ENCODE assay signal across 12 mouse cellular contexts in the genomic region with DNA sequence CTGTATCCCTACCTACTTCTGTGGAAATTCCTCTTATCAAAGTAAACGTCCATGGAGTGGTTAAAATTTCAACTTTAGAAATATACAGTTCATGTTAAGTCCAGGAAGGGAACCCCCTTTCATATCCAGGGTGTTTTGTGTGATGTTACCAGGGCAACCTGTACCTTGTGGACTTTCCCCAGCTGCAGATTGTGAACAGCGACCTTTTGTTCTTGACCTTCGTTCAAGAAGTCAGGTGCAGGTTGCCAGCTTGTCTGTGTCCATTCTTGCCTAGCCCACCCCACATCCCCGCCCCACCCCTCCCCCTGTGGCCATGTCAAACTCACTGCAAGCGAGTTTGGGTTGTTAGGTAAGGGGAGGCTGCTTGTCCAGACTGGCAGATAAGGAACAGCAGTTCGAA. TPM values are rescaled to one million over a fixed set of nuclear protein-coding genes. Genes with fewer than 3 reads are reported as not detected.
DNase-seq lines count a peak whose midpoint lies in the region; ATAC-seq and TF ChIP-seq lines count a peak whose summit lies in the region.
"Had no signal": no experiment of that assay in that cellular context is flagged by ENCODE, and none has a peak within 500 bp of the region (broad histone marks: within the 10 kb centered on the region; RNA-seq: fewer than 3 reads in every experiment).

No protein-coding gene starts in this region.

- no peak for TF ChIP-seq EP300 in liver, postnatal 0 days (IDR thresholded peaks at IDR 0.05; ENCODE audit: low read depth)
- no peak for TF ChIP-seq EP300 in stomach, postnatal 0 days (optimal IDR thresholded peaks at IDR 0.05)

- H3K9me3 ChIP-seq in liver, postnatal 0 days (ENCODE audit: low read length): no peaks in the 10 kb centered on the region
- H3K9me3 ChIP-seq in stomach, postnatal 0 days (ENCODE audit: control insufficient read depth, low read length): no peaks in the 10 kb centered on the region
- no peaks in the 10 kb centered on the region for H3K9me3 ChIP-seq in hindbrain, embryonic 11.5 days (ENCODE audit: control insufficient read depth, low read length)
- H3K9me3 ChIP-seq: embryonic facial prominence, embryonic 15.5 days; midbrain, embryonic 15.5 days had no signal

- WGBS in liver, adult 2 months: 33% methylated on average over 6 of the region's 6 CpGs
- 45% methylated on average over 6 of the region's 6 CpGs for WGBS in liver, postnatal 0 days (ENCODE audit: insufficient replicate concordance)
- 19% methylated on average over 6 of the region's 6 CpGs for WGBS in stomach, postnatal 0 days
- 60% methylated on average over 6 of the region's 6 CpGs for WGBS in hindbrain, embryonic 11.5 days

- H3K27ac ChIP-seq in liver, adult 2 months (replicated peaks; ENCODE audit: insufficient read depth, low read depth, low read length): no peak overlapping the region
- H3K27ac ChIP-seq in liver, postnatal 0 days (ENCODE audit: low read depth): 0 out of 2 replicates have a peak overlapping the region, but pooled peaks have one; percentile 7
- peak overlapping the region; percentile 56; the same call in 1 of the 2 replicates for H3K27ac ChIP-seq in stomach, postnatal 0 days (replicated peaks)
- H3K27ac ChIP-seq in hindbrain, embryonic 11.5 days (ENCODE audit: low read depth, low read length): no peak overlapping the region
- H3K27ac ChIP-seq: embryonic facial prominence, embryonic 15.5 days; midbrain, embryonic 15.5 days had no signal

- H3K4me3 ChIP-seq in liver, adult 2 months (ENCODE audit: insufficient read depth, low read depth, low read length): no peak overlapping the region
- H3K4me3 ChIP-seq in liver, postnatal 0 days (ENCODE audit: low read depth, low read length): no peak overlapping the region
- no peak overlapping the region for H3K4me3 ChIP-seq in stomach, postnatal 0 days (ENCODE audit: low read depth, low read length)
- H3K4me3 ChIP-seq in hindbrain, embryonic 11.5 days (ENCODE audit: low read depth, low read length): no peak overlapping the region
- H3K4me3 ChIP-seq: embryonic facial prominence, embryonic 15.5 days; midbrain, embryonic 15.5 days had no signal

- ATAC-seq in CD4-positive, CD25-positive, alpha-beta regulatory T cell, adult 4 months: no peak
- peak; percentile 47; the same call in 1 of the 2 replicates for ATAC-seq in liver, postnatal 0 days
- ATAC-seq in stomach, postnatal 0 days (ENCODE audit: low FRiP score, low TSS enrichment): peak; percentile 82
- ATAC-seq in hindbrain, embryonic 11.5 days (ENCODE audit: low FRiP score): no peak
- ATAC-seq: midbrain, embryonic 15.5 days had no signal

- H3K27me3 ChIP-seq in liver, adult 2 months (ENCODE audit: control insufficient read depth, insufficient read depth, low read length): no peaks in the 10 kb centered on the region
- H3K27me3 ChIP-seq in liver, postnatal 0 days (ENCODE audit: insufficient read depth, low read length): no peaks in the 10 kb centered on the region
- H3K27me3 ChIP-seq in stomach, postnatal 0 days (ENCODE audit: control insufficient read depth, insufficient read depth, low read length): no peaks in the 10 kb centered on the region
- no peaks in the 10 kb centered on the region for H3K27me3 ChIP-seq in hindbrain, embryonic 11.5 days (ENCODE audit: control insufficient read depth, insufficient read depth, low read length)
- H3K27me3 ChIP-seq: embryonic facial prominence, embryonic 15.5 days; midbrain, embryonic 15.5 days had no signal

- no peaks in the 10 kb centered on the region for H3K79me2 ChIP-seq in liver, adult 2 months (ENCODE audit: control insufficient read depth, insufficient read depth, low read length)

- no peak for TF ChIP-seq CTCF in liver, adult 2 months (IDR thresholded peaks at IDR 0.05; ENCODE audit: low read depth, low read length)
- TF ChIP-seq CTCF in liver, postnatal 0 days (IDR thresholded peaks at IDR 0.05; ENCODE audit: low read depth): no peak
- no peak for TF ChIP-seq CTCF in stomach, postnatal 0 days (IDR thresholded peaks at IDR 0.05; ENCODE audit: low read depth)

- peak; percentile 43 for DNase-seq in CD4-positive, CD25-positive, alpha-beta regulatory T cell, adult 2 months (ENCODE audit: low read depth, low spot score)
- DNase-seq in liver, adult 2 months (ENCODE audit: extremely low read depth, low read depth, low spot score): peak; percentile 27
- no peak for DNase-seq in liver
- DNase-seq in liver, postnatal 0 days: peak; percentile 29
- peak; percentile 64 for DNase-seq in stomach, postnatal 0 days (ENCODE audit: low spot score)
- DNase-seq in frontal cortex, postnatal 14 days (ENCODE audit: low spot score in 2 of 2): no peak
- DNase-seq in hindbrain, embryonic 11.5 days (ENCODE audit: low spot score): no peak
- DNase-seq: cerebellum, adult 18-20 months; thymus, postnatal 36 days had no signal

- TF ChIP-seq POLR2A in liver, adult 2 months (IDR thresholded peaks at IDR 0.05; ENCODE audit: extremely low read depth, insufficient read depth, low read length): no peak

- H3K4me1 ChIP-seq in liver, adult 2 months (ENCODE audit: control insufficient read depth, insufficient read depth, low read length): no peaks in the 10 kb centered on the region
- H3K4me1 ChIP-seq in liver, postnatal 0 days (ENCODE audit: insufficient read depth): peaks cover 13% of the 10 kb centered on the region; the same call in 1 of the 2 replicates
- H3K4me1 ChIP-seq in stomach, postnatal 0 days (replicated peaks; ENCODE audit: control insufficient read depth, insufficient read depth): no peaks in the 10 kb centered on the region
- no peaks in the 10 kb centered on the region for H3K4me1 ChIP-seq in hindbrain, embryonic 11.5 days (replicated peaks; ENCODE audit: control insufficient read depth, insufficient read depth, low read length)
- H3K4me1 ChIP-seq: embryonic facial prominence, embryonic 15.5 days; midbrain, embryonic 15.5 days had no signal

- no peaks in the 10 kb centered on the region for H3K36me3 ChIP-seq in liver, adult 2 months (ENCODE audit: control insufficient read depth, insufficient read depth, low read length)
- H3K36me3 ChIP-seq in liver, postnatal 0 days (replicated peaks; ENCODE audit: insufficient read depth, low read length): no peaks in the 10 kb centered on the region
- H3K36me3 ChIP-seq in stomach, postnatal 0 days (ENCODE audit: control insufficient read depth, insufficient read depth, low read length): no peaks in the 10 kb centered on the region
- H3K36me3 ChIP-seq in hindbrain, embryonic 11.5 days (ENCODE audit: control insufficient read depth, insufficient read depth, low read length): no peaks in the 10 kb centered on the region
- H3K36me3 ChIP-seq: embryonic facial prominence, embryonic 15.5 days; midbrain, embryonic 15.5 days had no signal

- H3K4me2 ChIP-seq in liver, postnatal 0 days (ENCODE audit: low read depth, low read length): no peak overlapping the region
- no peak overlapping the region for H3K4me2 ChIP-seq in stomach, postnatal 0 days (replicated peaks; ENCODE audit: low read depth)
- no peak overlapping the region for H3K4me2 ChIP-seq in hindbrain, embryonic 11.5 days (replicated peaks; ENCODE audit: low read depth, low read length)
- H3K4me2 ChIP-seq: embryonic facial prominence, embryonic 15.5 days; midbrain, embryonic 15.5 days had no signal

- H3K9ac ChIP-seq in liver, adult 2 months (ENCODE audit: low read depth, low read length): no peak overlapping the region
- H3K9ac ChIP-seq in liver, postnatal 0 days (replicated peaks): no peak overlapping the region
- H3K9ac ChIP-seq in stomach, postnatal 0 days (ENCODE audit: low read length): no peak overlapping the region
- no peak overlapping the region for H3K9ac ChIP-seq in hindbrain, embryonic 11.5 days (ENCODE audit: low read depth, low read length)
- H3K9ac ChIP-seq: embryonic facial prominence, embryonic 15.5 days; midbrain, embryonic 15.5 days had no signal

RNA-seq across cellular contexts. Expression of a gene that starts 39.4 kb away (rescaled TPM):
- not detected for polyA plus RNA-seq in CD4-positive, CD25-positive, alpha-beta regulatory T cell, adult 4 months (2017; shearing (Covaris generic))
- 5.4 and 7.9 TPM in 2 replicates for total RNA-seq in liver, adult 2 months (2014; rRNA removed)
- polyA plus RNA-seq in liver, adult 2 months (2012; rRNA removed): 1.3 and 1.7 TPM in 2 replicates
- polyA plus RNA-seq in liver, postnatal 0 days (2015; fragmentation: Nextera tagmentation; extraction: Ambion mirVana): 0.47 and 0.70 TPM in 2 replicates
- polyA plus RNA-seq in stomach, postnatal 0 days (2015; fragmentation: Nextera tagmentation; extraction: Ambion mirVana): 1.4 and 1.6 TPM in 2 replicates
- polyA plus RNA-seq in hindbrain, embryonic 11.5 days (2014; fragmentation: Nextera tagmentation; extraction: Ambion mirVana): 1.5 TPM in 2 replicates

Comparison
In these comparisons a context has a peak if more than half of its experiments do, and no peak if none do; other contexts are left out.
1. DNase-seq: peak in CD4-positive, CD25-positive, alpha-beta regulatory T cell, adult 2 months (single experiment), liver, adult 2 months (single experiment), liver, postnatal 0 days (single experiment) and stomach, postnatal 0 days (single experiment); none in liver (single experiment), frontal cortex, postnatal 14 days (0 of 2) and hindbrain, embryonic 11.5 days (single experiment).
2. H3K27ac ChIP-seq: peak in liver, postnatal 0 days (single experiment) and stomach, postnatal 0 days (single experiment); none in liver, adult 2 months (single experiment) and hindbrain, embryonic 11.5 days (single experiment).
3. ATAC-seq: peak in liver, postnatal 0 days (single experiment) and stomach, postnatal 0 days (single experiment); none in CD4-positive, CD25-positive, alpha-beta regulatory T cell, adult 4 months (single experiment) and hindbrain, embryonic 11.5 days (single experiment).